ENCODE assay signal across 24 mouse cellular contexts in genomic region chr1:144186655-144187396, GRCm38 (mm10). TPM values are rescaled to one million over a fixed set of nuclear protein-coding genes. Genes with fewer than 3 reads are reported as not detected.
"Had no signal": no experiment of that assay in that cellular context is flagged by ENCODE, and none has a peak within 500 bp of the region (broad histone marks: within the 10 kb centered on the region; RNA-seq: fewer than 3 reads in every experiment).

No protein-coding gene starts in this region.

- DNase-seq: liver, postnatal 0 days; lung, adult 2 months; lung, postnatal 14 days; lung, postnatal 36 days; midbrain, embryonic 14.5 days; retina, postnatal 1 day; right cerebral cortex, adult 18-20 months; thymus, postnatal 14 days; thymus, postnatal 36 days had no signal

- H3K9me3 ChIP-seq: lung, embryonic 15.5 days; midbrain, embryonic 10.5 days; midbrain, embryonic 12.5 days; neural tube, embryonic 13.5 days; neural tube, embryonic 15.5 days; stomach, embryonic 15.5 days had no signal

- H3K4me1 ChIP-seq: lung, embryonic 15.5 days; midbrain, embryonic 10.5 days; midbrain, embryonic 12.5 days; stomach, embryonic 15.5 days had no signal

- H3K36me3 ChIP-seq: lung, embryonic 15.5 days; midbrain, embryonic 10.5 days; midbrain, embryonic 12.5 days; neural tube, embryonic 13.5 days; neural tube, embryonic 15.5 days; stomach, embryonic 15.5 days had no signal

- H3K27ac ChIP-seq: lung, embryonic 15.5 days; macrophage; midbrain, embryonic 10.5 days; midbrain, embryonic 12.5 days; neural tube, embryonic 13.5 days; neural tube, embryonic 15.5 days; stomach, embryonic 15.5 days; stomach, postnatal 0 days had no signal

- H3K4me2 ChIP-seq: lung, embryonic 15.5 days; midbrain, embryonic 12.5 days; neural tube, embryonic 13.5 days; neural tube, embryonic 15.5 days; stomach, embryonic 15.5 days had no signal

- H3K27me3 ChIP-seq: lung, embryonic 15.5 days; midbrain, embryonic 12.5 days; neural tube, embryonic 13.5 days; neural tube, embryonic 15.5 days; stomach, embryonic 15.5 days had no signal

- H3K9ac ChIP-seq: liver, postnatal 0 days; lung, embryonic 15.5 days; midbrain, embryonic 12.5 days; neural tube, embryonic 13.5 days; neural tube, embryonic 15.5 days; stomach, embryonic 15.5 days had no signal

- H3K4me3 ChIP-seq: lung, embryonic 15.5 days; midbrain, embryonic 10.5 days; midbrain, embryonic 12.5 days; myocyte; neural tube, embryonic 13.5 days; neural tube, embryonic 15.5 days; stomach, embryonic 15.5 days had no signal

- ATAC-seq: liver, postnatal 0 days; lung, postnatal 0 days; midbrain, embryonic 16.5 days had no signal

RNA-seq across cellular contexts. Expression of gene Rgs13, which starts 9.7 kb away (rescaled TPM):
- total RNA-seq: megakaryocyte, adult 5-6 weeks; megakaryocyte-erythroid progenitor cell, adult 5-6 weeks had no signal
- polyA plus RNA-seq: liver, postnatal 0 days; lung, adult 2 months; lung, postnatal 0 days; macrophage; myocyte; spleen, adult 2 months; testis, adult 2 months had no signal
